Mouse (Mus musculus) lung, embryonic 16.5 days (tissue): ENCODE measurements around the gene H2-DMa. TPM values are rescaled to one million over a fixed set of nuclear protein-coding genes. Genes with fewer than 3 reads are reported as not detected.
A peak's percentile ranks its signal among the peaks of the same experiment; 100 is the strongest.

Experiments used
- ATAC-seq: fragments of 200-750 bp; cut with Nextera tagmentation; 2 replicates; pipeline ENCODE4 v1.8.0; 2017; ENCODE audit warnings: low read depth, mild to moderate bottlenecking, moderate library complexity
- H3K27ac ChIP-seq: fragments of 300-500 bp; sonication (generic); 2 replicates; pipeline ENCODE4 v1.5.1; 2014; ENCODE audit warnings: mild to moderate bottlenecking, control low read depth, low read length
- H3K27me3 ChIP-seq: fragments of 300-500 bp; sonication (generic); 2 replicates; pipeline ENCODE4 v1.6.1; 2014; ENCODE audit warnings: low read depth, low read length, mixed read lengths; ENCODE audit not compliant: control insufficient read depth, insufficient read depth
- H3K36me3 ChIP-seq: fragments of 300-500 bp; sonication (generic); 2 replicates; pipeline ENCODE4 v1.6.1; 2014; ENCODE audit warnings: low read length; ENCODE audit not compliant: control insufficient read depth, insufficient read depth
- H3K4me1 ChIP-seq: fragments of 300-500 bp; sonication (generic); replicated peaks from 2 replicates; pipeline ENCODE4 v1.6.1; 2014; ENCODE audit warnings: low read length, mixed read lengths; ENCODE audit not compliant: control insufficient read depth, insufficient read depth
- H3K4me2 ChIP-seq: fragments of 300-500 bp; sonication (generic); 2 replicates; pipeline ENCODE4 v1.6.1; 2014; ENCODE audit warnings: low read depth, low read length, control low read depth
- H3K4me3 ChIP-seq: fragments of 300-500 bp; sonication (generic); 2 replicates; pipeline ENCODE4 v1.5.1; 2014; ENCODE audit warnings: mild to moderate bottlenecking, low read length, control low read depth
- H3K9ac ChIP-seq: fragments of 300-500 bp; sonication (generic); 2 replicates; pipeline ENCODE4 v1.6.1; 2014; ENCODE audit warnings: low read length, control low read depth
- H3K9me3 ChIP-seq: fragments of 300-500 bp; sonication (generic); 2 replicates; pipeline ENCODE4 v1.6.1; 2016; ENCODE audit warnings: low read length; ENCODE audit not compliant: control insufficient read depth
- WGBS: fragments of 180-500 bp; shearing (Covaris S2); extraction: QIAGEN DNeasy Blood & Tissue Kit; methylation state at CpG from one replicate; pipeline ENCODE4 v1.1.7; 2014; 5-methylcytosine and 5-hydroxymethylcytosine counted together
- polyA plus RNA-seq: library from polyadenylated mRNA; unstranded; fragments of >200 nt; fragmentation: Nextera tagmentation; extraction: Ambion mirVana; gene quantifications from 2 replicates; pipeline ENCODE4 v1.2.1, GENCODE M21; 2015

H2-DMa gene
- polyA plus RNA-seq, 1 experiment from 2014 or later, result 11.8 TPM

DNA sequence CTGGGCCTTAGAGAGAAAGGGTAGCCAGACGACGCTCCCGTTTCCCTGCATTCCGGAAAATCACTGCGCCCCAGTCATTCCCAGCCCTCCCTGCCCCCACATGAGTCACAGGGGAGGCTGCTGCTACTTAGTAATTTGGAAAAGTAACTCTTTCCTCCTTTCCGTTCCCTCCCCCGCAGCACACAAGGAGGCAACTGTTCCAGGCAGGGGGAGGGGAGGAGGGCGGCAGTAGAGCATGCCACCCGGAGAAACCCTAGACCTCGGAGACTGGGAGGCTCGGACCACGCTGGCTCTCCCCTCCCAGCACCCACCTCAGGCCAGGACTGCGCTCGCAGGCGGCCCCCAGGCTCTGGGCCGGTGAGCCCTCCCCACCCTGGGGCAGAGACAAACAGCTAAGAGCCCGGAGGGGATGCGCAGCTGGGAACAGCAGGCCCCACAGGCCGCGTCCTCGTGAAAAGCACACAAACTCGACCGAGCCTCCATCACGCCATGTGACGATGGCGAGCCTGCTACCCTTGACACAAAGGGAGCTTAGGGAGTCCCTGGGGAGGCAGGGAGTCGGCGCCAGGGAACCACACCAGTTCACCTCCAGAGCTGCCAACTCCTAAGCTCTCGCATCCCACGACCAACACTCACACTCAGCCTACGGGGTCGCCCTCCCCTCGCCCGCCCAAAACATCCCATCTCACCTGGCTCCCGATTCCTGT is 2.0 kb downstream of the H2-DMa start:
- Histone ChIP-seq H3K4me1 (peaks cover 12% of the 10 kb centered on the region), H3K4me2 (peak overlapping the region; percentile 72), H3K36me3 (peaks cover 20% of the 10 kb centered on the region), H3K9ac (peak overlapping the region; percentile 99), H3K9me3 (no peaks in the 10 kb centered on the region), H3K27me3 (no peaks in the 10 kb centered on the region), H3K4me3 (peak overlapping the region; percentile 81), H3K27ac (peak overlapping the region; percentile 100)
- under 1% methylated on average over 35 of the region's 35 CpGs for WGBS
- peak; percentile 35 for ATAC-seq

DNA sequence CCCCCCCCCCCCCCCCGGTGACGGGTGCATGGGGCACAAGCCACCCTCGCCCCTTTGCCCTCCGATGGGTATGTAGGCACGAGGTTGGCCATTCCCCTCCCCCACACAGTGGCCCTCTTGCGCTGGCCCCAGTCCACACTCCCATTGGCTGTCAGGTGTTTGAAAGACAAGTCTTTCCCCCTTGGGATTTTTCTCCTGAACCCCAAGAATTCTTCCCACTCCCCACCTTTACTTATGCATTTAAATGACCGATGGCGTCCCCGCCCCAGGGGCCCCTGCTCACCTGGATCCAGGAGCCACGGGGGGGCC is 2.5 kb downstream of the H2-DMa start:
- no peaks in the 10 kb centered on the region for H3K9me3 ChIP-seq
- H3K4me3 ChIP-seq, result peak overlapping the region; percentile 81
- peaks cover 8% of the 10 kb centered on the region for H3K4me1 ChIP-seq
- H3K27ac ChIP-seq, result peak overlapping the region; percentile 100
- peaks cover 15% of the 10 kb centered on the region for H3K36me3 ChIP-seq
- WGBS, result 0% methylated on average over 9 of the region's 10 CpGs
- H3K27me3 ChIP-seq, result no peaks in the 10 kb centered on the region
- no peak for ATAC-seq
- peak overlapping the region; percentile 99 for H3K9ac ChIP-seq
- peak overlapping the region; percentile 72 for H3K4me2 ChIP-seq

DNA sequence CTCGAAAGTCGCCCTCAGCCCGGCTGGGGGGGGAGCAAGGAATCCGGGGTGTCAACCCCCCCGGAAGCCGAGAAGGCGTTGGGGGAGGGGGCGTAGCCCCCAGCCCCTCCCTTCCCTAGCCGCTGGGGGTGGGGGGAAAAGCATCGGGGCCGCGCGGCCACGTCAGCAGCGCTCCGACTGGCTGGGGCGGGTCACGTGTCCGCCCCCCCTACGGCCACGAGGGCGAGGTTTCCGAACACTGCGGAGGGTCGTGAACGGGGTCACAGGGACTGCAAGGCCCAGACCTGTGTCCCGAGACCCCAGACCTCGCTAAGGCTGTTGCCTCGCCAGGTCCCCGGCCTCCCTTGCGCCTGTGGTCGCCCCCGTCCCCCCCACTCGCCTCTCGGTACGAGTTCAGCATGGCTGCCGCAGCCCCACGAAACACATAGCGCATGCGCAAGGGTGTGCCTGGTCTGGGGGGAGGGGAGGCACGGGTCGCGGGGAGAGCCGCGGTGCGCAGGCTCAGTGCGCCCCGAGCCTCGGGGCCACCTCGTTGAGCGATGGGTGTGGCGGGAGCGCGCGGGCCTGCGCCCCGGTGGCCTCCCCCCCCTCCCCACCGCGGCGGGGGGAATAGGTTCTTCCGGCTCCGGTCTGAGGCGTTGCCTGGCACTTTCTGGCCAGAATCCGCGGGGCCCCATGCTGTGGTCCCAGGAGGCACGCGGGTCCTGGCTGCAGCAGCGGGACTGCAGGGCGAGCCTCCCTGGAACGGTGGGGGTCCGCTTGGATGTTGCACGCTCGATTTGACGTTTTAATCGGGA is 3.0 kb downstream of the H2-DMa start, which contains the start of gene Brd2:
Gene Brd2, minus strand, starts transcription at position 447 of the 797 bp plus-strand sequence.
- WGBS, result under 1% methylated on average over 60 of the region's 75 CpGs
- peak; percentile 61 for ATAC-seq

DNA sequence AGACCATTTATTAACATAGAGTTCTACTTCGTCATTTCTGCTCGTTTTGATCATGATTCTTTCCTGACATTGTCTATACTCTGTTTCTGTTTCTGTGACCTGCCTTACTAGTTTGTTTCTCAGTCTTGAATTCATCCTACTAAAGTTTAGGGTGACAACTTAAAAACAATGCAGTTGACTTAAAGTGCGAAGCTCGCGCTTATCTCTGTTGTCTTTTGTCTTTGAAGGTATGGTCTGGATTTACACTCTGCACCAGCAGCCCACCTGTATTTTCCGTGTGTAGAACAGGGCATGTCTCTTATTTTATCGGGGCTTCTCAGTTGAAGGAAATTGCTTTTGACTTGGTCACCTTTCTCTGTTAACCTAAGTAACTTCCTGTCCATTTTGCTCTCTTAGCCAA is 3.8 kb downstream of the H2-DMa start:
- peaks cover 14% of the 10 kb centered on the region for H3K4me1 ChIP-seq
- H3K27me3 ChIP-seq, result no peaks in the 10 kb centered on the region
- peak overlapping the region; percentile 81 for H3K4me3 ChIP-seq
- under 1% methylated on average over 7 of the region's 7 CpGs for WGBS
- H3K27ac ChIP-seq, result peak overlapping the region; percentile 100
- H3K4me2 ChIP-seq, result peak overlapping the region; percentile 72
- peak overlapping the region; percentile 99 for H3K9ac ChIP-seq
- ATAC-seq, result no peak
- H3K9me3 ChIP-seq, result no peaks in the 10 kb centered on the region
- peaks cover 9% of the 10 kb centered on the region for H3K36me3 ChIP-seq

More for the DNA sequence above, 3.0 kb downstream of the H2-DMa start, which contains the start of gene Brd2:
- Histone ChIP-seq H3K4me1 (peaks cover 11% of the 10 kb centered on the region), H3K36me3 (peaks cover 10% of the 10 kb centered on the region), H3K27me3 (no peaks in the 10 kb centered on the region), H3K9ac (peak within 1 kb of the TSS; percentile 99), H3K4me2 (peak within 1 kb of the TSS; percentile 72), H3K27ac (peak within 1 kb of the TSS; percentile 100), H3K9me3 (no peaks in the 10 kb centered on the region), H3K4me3 (peak within 1 kb of the TSS; percentile 81)

DNA sequence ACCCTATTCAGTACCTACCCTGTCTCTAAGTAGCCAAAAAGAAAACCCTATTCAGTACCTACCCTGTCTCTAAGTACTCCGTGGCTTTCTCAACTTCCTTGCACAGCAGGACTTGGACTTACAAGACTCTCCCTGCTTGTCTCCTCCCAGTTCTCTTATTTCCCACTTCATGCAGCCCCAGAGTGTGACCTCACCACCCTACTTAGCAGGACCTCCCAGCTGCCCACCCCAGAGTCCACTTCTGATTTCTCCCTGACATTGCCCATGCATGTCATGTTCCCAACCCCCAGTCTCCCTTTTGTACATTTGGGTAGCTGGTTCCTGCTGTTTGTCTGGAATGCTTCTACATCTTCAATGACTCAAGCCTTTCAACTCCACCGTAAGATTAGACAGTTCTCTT is 4.2 kb downstream of the H2-DMa start:
- peaks cover 5% of the 10 kb centered on the region for H3K36me3 ChIP-seq
- no peaks in the 10 kb centered on the region for H3K27me3 ChIP-seq
- peak overlapping the region; percentile 100 for H3K27ac ChIP-seq
- H3K4me1 ChIP-seq, result peaks cover 16% of the 10 kb centered on the region
- peak overlapping the region; percentile 81 for H3K4me3 ChIP-seq
- H3K9me3 ChIP-seq, result no peaks in the 10 kb centered on the region
- WGBS, result 0% methylated on average over 2 of the region's 2 CpGs
- peak overlapping the region; percentile 72 for H3K4me2 ChIP-seq
- peak overlapping the region; percentile 99 for H3K9ac ChIP-seq
- ATAC-seq, result no peak

DNA sequence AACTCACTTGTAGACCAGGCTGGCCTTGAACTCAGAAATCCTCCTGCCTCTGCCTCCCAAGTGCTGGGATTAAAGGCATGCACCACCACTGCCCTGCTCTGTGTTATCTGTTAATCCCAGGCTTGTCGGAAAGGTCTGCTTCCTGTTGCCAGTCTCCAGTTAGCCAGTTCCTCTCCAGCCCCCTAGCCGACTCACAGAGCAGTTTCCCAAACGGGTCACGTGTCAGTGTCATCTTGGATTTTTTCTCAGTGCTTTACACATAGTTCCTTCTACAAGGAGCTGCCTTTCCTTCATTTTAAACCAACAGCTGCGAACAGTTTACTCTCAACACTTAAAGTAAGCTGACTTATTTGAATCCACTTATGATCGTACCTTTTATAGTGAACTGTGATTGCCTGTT is 5.3 kb downstream of the H2-DMa start:
- no peak for ATAC-seq
- Histone ChIP-seq H3K4me3 (no peak overlapping the region), H3K4me1 (peaks cover 24% of the 10 kb centered on the region), H3K36me3 (no peaks in the 10 kb centered on the region; the same call in 1 of the 2 replicates), H3K9me3 (no peaks in the 10 kb centered on the region), H3K27me3 (no peaks in the 10 kb centered on the region), H3K4me2 (no peak overlapping the region), H3K27ac (no peak overlapping the region), H3K9ac (no peak overlapping the region)
- 61% methylated on average over 6 of the region's 6 CpGs for WGBS

DNA sequence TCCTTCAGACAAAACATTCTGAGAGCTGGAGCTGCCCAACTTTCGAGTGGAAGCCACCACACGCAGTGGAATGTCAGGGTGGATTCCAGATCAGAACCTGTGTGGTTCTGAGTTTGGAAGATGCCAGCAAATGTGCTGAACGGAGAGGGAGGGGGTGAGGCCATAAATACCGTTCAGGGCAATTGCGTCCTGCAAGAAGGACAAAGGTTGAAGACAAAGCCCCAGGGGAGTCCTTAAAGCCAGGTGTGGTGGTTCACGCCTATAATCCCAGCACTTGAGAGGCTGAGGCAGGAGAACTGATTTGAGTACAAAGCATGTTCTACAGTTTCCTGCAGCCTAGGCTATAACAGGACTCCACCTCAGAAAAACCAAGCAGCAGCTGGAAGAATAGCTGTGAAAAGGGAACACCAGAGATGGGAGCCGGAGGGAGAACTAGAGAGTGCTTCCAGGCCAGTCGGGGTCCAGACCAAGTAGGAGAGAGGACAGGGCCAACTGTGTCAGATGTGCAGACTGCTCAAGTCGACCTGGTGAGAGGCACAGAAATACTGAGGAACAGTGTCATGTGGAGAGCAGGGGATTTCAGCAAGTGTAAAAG is 7.6 kb downstream of the H2-DMa start:
- Histone ChIP-seq H3K4me2 (no peak overlapping the region), H3K9me3 (no peaks in the 10 kb centered on the region), H3K27ac (no peak overlapping the region), H3K27me3 (no peaks in the 10 kb centered on the region), H3K4me3 (no peak overlapping the region), H3K9ac (no peak overlapping the region), H3K36me3 (no peaks in the 10 kb centered on the region; the same call in 1 of the 2 replicates), H3K4me1 (peaks cover 24% of the 10 kb centered on the region)
- WGBS, result 55% methylated on average over 9 of the region's 9 CpGs
- ATAC-seq, result no peak

DNA sequence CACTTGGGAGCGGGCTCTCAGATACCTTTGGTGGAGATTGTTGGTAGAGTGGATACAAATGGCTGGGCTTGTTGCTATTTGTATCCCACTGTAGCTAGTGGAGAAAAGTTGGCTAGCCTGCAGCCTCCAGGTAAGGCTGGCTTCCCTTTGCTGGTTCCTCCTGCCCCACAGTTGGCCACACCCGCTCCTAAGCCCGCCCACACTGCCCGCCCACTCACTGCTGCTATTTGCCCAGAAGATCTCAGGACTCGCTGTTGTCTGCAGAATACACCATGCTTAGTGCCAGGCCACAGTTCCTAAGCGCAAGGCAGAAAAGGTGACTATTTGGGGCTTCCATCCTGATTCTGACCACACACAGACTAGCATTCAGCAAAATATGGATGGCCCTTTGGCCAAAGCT is 8.1 kb downstream of the H2-DMa start:
- Histone ChIP-seq H3K9me3 (no peaks in the 10 kb centered on the region), H3K9ac (no peak overlapping the region), H3K4me2 (no peak overlapping the region), H3K4me3 (no peak overlapping the region), H3K27ac (no peak overlapping the region), H3K36me3 (no peaks in the 10 kb centered on the region; the same call in 1 of the 2 replicates), H3K4me1 (peaks cover 24% of the 10 kb centered on the region), H3K27me3 (no peaks in the 10 kb centered on the region)
- WGBS, result 37% methylated on average over 6 of the region's 6 CpGs
- no peak for ATAC-seq
